Mouse (Mus musculus): ENCODE measurements at regions not wholly inside any gene's neighbourhood (a gene's known extent, or its start where the extent isn't known, plus 50 kb on each side); places are given as distances from the start of the nearest gene placed in this dataset.

- DNase-seq (ENCODE audit: low read depth, low spot score), result no peak
- WGBS, result 73% methylated on average over 12 of the region's 12 CpGs
Measured at GRCm38 (mm10) chr15:59852271-59853000, 164.0 kb downstream of the 4933412E24Rik start.

GRCm38 (mm10) chr15:59845158-59845739, 171.2 kb downstream of the 4933412E24Rik start:
- DNase-seq (ENCODE audit: low read depth, low spot score), result no peak
- 62% methylated on average over 7 of the region's 7 CpGs for WGBS

- no peak for DNase-seq (ENCODE audit: low read depth, low spot score)
- 29% methylated on average over 5 of the region's 5 CpGs for WGBS
Measured at GRCm38 (mm10) chr15:59836631-59837030, 179.8 kb downstream of the 4933412E24Rik start.

- no peak for DNase-seq (ENCODE audit: low read depth, low spot score)
- 94% methylated on average over 3 of the region's 3 CpGs for WGBS
Measured at GRCm38 (mm10) chr15:59833232-59833631, 183.2 kb downstream of the 4933412E24Rik start.

GRCm38 (mm10) chr15:59831481-59831880, 184.9 kb downstream of the 4933412E24Rik start:
- WGBS, result 39% methylated on average over 2 of the region's 2 CpGs
- no peak for DNase-seq (ENCODE audit: low read depth, low spot score)

GRCm38 (mm10) chr15:59830553-59831462, 185.6 kb downstream of the 4933412E24Rik start:
- WGBS, result 35% methylated on average over 17 of the region's 17 CpGs
- peak; percentile 48 for DNase-seq (ENCODE audit: low read depth, low spot score)

- no peak for DNase-seq (ENCODE audit: low read depth, low spot score)
Measured at GRCm38 (mm10) chr15:59828421-59828820, 188.0 kb downstream of the 4933412E24Rik start.

GRCm38 (mm10) chr15:59826164-59826950, 190.1 kb downstream of the 4933412E24Rik start:
- WGBS, result 74% methylated on average over 14 of the region's 14 CpGs
- DNase-seq (ENCODE audit: low read depth, low spot score), result no peak

More at GRCm38 (mm10) chr15:59828421-59828820, 188.0 kb downstream of the 4933412E24Rik start:
- 14% methylated on average over 5 of the region's 5 CpGs for WGBS

GRCm38 (mm10) chr15:59823921-59824320, 192.5 kb downstream of the 4933412E24Rik start:
- DNase-seq (ENCODE audit: low read depth, low spot score), result no peak
- 47% methylated on average over 2 of the region's 2 CpGs for WGBS

- 32% methylated on average over 3 of the region's 3 CpGs for WGBS
Measured at GRCm38 (mm10) chr15:59822995-59823681, 193.3 kb downstream of the 4933412E24Rik start.

GRCm38 (mm10) chr15:59820317-59820716, 196.1 kb downstream of the 4933412E24Rik start:
- 87% methylated on average over 10 of the region's 10 CpGs for WGBS
- no peak for DNase-seq (ENCODE audit: low read depth, low spot score)

More at GRCm38 (mm10) chr15:59822995-59823681, 193.3 kb downstream of the 4933412E24Rik start:
- no peak for DNase-seq (ENCODE audit: low read depth, low spot score)

- DNase-seq (ENCODE audit: low read depth, low spot score), result no peak
- 89% methylated on average over 8 of the region's 8 CpGs for WGBS
Measured at GRCm38 (mm10) chr15:59816031-59816430, 200.4 kb downstream of the 4933412E24Rik start.

- 64% methylated on average over 3 of the region's 3 CpGs for WGBS
- no peak for DNase-seq (ENCODE audit: low read depth, low spot score)
Measured at GRCm38 (mm10) chr15:59811566-59811965, 204.8 kb downstream of the 4933412E24Rik start.

GRCm38 (mm10) chr15:59809361-59809760, 207.1 kb downstream of the 4933412E24Rik start:
- no peak for DNase-seq (ENCODE audit: low read depth, low spot score)
- WGBS, result 91% methylated on average over 6 of the region's 6 CpGs

- no peak for DNase-seq (ENCODE audit: low read depth, low spot score)
- WGBS, result 82% methylated on average over 6 of the region's 6 CpGs
Measured at GRCm38 (mm10) chr15:59807723-59808122, 208.7 kb downstream of the 4933412E24Rik start.

- WGBS, result 74% methylated on average over 2 of the region's 2 CpGs
- no peak for DNase-seq (ENCODE audit: low read depth, low spot score)
Measured at GRCm38 (mm10) chr15:59805771-59806170, 210.6 kb downstream of the 4933412E24Rik start.

GRCm38 (mm10) chr15:59804821-59805220, 211.6 kb downstream of the 4933412E24Rik start:
- 93% methylated on average over 2 of the region's 2 CpGs for WGBS
- DNase-seq (ENCODE audit: low read depth, low spot score), result no peak

GRCm38 (mm10) chr15:59804394-59804793, 212.0 kb downstream of the 4933412E24Rik start:
- no peak for DNase-seq (ENCODE audit: low read depth, low spot score)
- WGBS, result 94% methylated on average over 7 of the region's 7 CpGs

- DNase-seq (ENCODE audit: low read depth, low spot score), result no peak
- WGBS, result 84% methylated on average over 7 of the region's 7 CpGs
Measured at GRCm38 (mm10) chr15:59802276-59802675, 214.1 kb downstream of the 4933412E24Rik start.

Data from large intestine, adult 2 months (tissue).